Mouse (Mus musculus) CD4-positive helper T cell, adult 2 months (primary cell): ENCODE results near the gene Hdac1.
A peak's percentile ranks its signal among the peaks of the same experiment; 100 is the strongest.

Source experiments
- DNase-seq: peaks from one replicate; pipeline ENCODE4 v3.0.0-alpha.2; 2012; ENCODE audit warnings: low read depth, missing footprints, low spot score

Gene Hdac1

DNA sequence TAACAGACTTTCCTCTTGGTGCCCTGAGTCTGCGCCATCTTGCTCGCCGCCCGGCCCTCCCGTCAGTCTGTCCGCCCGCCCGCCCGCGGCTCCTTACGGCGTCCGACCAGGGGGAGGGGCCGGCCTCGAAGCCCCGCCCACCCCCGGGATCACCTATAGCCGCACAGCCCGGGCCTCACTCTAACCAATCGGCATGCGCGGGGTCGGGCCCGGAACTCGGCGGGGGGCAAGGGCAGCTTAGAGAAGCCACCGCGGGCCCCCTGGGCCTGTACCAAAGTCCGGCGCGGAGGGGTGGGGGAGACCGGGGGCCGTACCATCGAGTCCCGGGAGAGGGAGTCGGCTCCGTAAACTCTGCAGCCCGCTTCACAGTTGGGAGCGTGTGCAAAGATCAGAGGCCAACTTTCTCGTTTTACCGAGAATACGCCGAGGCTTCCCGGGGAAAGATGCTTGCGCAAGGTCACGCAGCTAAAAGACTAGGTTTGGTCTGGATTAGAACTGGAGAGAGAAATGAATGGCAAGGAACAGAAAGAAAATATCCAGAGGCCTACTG, at the start of gene Hdac1:
Gene Hdac1 (minus strand): TSS at position 122 of the 550 bp plus-strand sequence.
- DNase-seq, result peak; percentile 96

DNA sequence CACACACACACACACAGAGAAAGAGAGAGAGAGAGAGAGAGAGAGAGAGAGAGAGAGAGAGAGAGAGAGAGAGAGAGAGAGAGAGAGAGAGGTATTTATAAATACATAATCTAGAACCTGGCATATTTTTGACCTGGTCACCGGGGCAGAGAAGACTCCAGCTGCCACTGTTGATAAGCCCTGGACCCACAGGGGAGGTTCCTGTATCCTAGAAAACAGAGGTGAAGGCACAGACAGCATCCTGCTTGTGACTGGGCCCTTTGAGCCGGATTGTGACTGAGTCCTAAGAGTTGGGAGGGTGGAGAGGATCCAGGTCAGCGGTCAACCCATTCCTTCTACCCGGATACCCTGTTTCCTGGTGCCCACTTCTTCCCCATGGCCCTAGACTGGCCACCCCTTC, 46.4 kb upstream of the Hdac1 start:
- no peak for DNase-seq

DNA sequence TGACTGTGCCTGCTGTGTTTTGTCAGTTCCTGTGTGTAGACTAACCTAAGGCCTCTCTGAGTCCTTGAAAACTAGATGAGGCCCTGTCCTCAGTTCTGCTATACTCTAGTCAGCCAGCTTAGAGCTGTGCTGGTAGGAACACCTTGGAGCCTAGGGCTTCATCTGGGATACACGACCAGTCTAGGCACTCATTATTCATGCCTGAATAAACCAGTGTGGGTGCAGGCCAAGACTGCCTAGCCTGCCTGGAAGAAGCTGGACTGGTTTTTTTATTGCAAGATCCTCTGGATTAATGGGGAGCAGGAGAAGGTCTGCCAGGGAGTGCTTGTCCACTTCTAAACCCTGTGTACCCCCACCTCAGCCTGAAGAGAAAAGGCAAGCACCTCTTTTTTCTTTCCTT, 44.4 kb upstream of the Hdac1 start:
- DNase-seq, result no peak

GRCm38 (mm10) chr4:129585773-129586172, 43.3 kb upstream of the Hdac1 start:
- no peak for DNase-seq

DNA sequence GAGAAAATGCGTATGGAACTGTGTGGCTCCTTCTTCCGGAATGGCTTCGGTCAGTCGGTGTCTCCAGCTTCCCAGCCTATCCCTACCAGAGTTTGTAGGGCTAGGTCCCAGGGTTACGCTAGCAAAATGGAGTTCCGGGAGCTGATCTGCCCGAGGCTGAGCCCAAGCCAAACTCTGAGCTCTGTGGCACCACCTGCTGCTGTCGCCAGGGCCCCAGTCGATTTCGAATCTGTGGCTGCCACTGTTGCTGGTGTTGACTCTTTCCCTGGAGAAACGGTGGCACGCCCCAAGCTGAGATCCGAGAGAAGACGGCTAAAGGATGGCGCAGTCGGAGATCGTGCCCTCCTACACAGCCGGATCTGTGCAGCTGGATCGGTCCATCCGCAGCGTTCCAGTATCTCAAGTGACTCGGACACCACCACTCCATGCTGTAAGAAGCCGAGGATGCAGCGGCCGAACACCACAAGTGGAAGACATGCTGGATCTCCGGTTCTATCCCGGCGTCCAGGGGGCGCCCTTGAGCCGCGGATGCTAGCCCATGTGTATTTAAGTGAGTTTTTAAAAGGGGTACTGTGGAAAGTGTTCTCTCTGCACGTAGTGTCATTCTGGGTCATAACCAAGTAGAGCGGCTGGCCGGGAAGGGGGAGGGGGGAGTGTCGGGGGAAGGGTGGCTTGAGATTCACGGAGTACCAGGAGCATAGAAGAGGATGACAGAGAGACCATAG, 42.5 kb upstream of the Hdac1 start:
- DNase-seq, result peak; percentile 88

DNA sequence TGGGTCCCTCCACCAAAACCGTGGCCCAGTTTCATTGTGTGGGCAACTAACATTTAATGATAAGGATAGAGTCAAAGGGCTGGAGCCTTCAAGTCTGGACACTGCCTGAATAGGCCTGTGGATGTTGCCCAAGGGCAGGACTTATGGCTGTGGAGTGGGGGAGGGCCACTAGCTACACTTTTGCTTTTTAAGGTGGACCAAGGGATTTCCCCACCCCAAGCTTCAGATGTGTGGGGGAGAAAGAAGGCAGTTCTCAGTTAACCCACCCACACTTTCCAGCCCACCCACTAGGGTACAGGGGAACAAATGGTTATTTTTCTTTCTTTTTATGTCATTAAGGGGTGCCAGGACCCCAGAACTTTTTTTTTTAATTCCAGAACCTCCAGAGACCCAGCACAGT, 41.9 kb upstream of the Hdac1 start:
- peak; percentile 39 for DNase-seq

- DNase-seq, result no peak
These were observed 39.7 kb upstream of the Hdac1 start for GRCm38 (mm10) chr4:129582251-129582650.

- peak; percentile 78 for DNase-seq
These were observed 37.8 kb upstream of the Hdac1 start for GRCm38 (mm10) chr4:129580347-129580746.

DNA sequence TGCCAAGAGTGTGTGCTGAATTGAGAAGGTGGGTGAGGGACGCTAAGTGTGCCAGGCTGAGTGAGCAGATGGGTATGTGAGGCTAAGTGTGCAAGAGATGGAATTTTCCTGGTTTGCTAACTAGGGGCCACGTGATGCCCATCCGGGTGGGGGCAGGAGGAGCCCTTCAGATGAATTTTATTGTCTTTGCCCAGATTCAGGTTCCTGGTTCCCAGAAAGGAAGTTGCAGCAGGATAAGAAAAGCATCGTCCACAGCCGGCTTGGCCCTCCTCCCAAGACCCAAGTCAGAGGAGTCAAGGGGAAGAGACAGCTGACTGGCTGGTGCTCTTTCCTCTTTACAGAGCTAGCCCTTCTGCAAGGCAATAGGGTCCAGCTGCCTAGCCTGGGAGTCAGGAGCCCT, 36.0 kb upstream of the Hdac1 start, which contains the start of gene Fam167b:
Gene Fam167b (minus strand): TSS at position 84 of the 400 bp plus-strand sequence.
- no peak for DNase-seq

DNA sequence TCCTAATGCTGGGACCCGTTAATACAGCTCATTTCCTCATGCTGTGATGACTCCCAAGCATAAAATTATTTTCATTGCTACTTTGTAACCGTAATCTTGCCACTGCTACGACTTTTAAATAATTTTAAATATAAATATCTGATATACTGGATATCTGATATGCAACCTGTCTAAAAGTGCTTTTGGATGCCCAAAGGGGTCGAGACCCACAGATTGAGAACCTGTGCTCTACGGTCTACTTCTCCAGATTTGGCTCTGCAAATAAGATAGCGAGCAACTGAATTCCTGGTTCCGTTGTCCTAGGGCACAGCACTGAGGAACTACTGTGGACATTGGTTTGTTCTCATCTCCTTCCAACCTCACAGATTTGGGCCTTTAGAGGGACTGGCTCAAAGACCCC, 35.2 kb upstream of the Hdac1 start:
- DNase-seq, result no peak

DNA sequence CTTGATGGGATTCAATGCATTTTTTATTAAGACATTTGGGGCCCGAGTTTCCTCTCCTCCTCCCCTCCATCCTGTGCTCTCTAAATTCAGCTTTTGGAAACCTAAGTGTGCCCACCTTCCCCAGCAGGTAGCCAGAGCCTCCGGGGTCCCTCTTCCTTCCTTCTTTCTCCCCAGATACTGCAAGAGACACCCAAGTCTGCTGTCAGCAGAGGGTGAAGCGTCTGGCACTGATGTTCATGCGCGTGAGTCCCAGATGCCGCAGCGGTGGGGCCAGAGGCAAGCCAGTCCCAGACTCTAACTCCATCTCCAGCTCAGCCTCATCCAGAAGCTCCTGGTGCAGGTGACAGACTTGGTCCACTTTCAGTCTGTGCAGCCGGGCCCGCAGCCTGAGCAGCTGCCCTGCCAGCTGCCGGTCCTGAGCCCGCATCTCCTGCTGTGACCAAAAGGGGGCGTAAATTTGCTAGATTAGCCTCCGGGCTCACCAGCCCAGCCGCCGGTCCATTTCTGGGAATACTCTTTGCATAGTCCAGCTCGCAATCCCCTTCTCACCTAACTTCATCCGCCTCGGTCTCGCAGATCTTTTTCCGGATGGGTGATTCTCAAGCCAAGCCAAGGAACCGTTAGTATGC, 34.5 kb upstream of the Hdac1 start:
- peak; percentile 74 for DNase-seq

DNA sequence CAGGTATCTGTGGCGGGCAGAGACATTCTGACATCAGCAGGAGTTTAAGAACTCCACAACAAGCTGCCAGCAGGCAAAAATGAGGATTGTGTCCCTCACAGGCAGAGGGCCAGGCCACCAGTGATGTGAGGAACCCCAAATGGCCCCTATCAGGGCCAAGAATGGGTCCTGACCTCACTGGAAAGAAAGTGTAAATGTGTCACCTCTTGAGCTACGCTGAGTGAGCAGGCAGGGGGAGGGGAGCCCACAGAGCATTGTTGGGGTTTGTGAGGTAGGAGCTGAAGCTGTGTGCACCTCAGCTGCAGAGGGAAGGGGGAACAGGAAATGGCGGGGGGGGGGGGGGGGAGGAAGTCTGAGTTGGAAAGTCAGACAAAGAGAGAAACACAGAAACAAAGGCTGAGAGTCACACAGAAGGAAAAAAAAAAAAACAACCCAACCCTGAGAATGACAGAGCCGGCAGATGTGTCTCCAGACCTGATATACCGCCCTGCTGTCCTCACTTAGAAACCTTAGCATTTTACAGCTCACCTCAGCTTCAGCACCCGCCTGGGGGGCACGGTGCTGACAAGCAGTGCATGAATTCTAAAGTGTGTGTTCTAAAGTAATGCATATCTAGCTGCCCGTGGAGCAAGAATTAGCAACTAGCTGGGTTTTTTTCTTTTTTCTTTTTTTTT, 32.8 kb upstream of the Hdac1 start:
- peak; percentile 97 for DNase-seq

- DNase-seq, result peak; percentile 90
These were observed 30.9 kb upstream of the Hdac1 start, which contains the start of gene Lck for GRCm38 (mm10) chr4:129573430-129573829. TSS of gene Lck (minus strand) at chr4:129573641.

DNA sequence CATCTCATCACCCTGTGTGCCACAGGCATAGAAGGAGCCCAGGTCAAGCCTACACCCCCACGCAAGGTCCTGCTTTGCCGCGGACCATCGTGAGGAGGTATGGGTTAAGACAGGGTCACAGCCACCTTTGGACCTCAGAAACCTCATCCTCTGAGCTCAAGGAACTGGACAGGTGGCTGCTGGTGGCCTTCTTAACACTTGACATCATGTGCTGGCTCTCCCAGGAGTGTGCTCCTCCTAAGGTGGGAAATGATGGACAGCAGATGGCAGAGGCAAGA, 30.5 kb upstream of the Hdac1 start:
- no peak for DNase-seq

DNA sequence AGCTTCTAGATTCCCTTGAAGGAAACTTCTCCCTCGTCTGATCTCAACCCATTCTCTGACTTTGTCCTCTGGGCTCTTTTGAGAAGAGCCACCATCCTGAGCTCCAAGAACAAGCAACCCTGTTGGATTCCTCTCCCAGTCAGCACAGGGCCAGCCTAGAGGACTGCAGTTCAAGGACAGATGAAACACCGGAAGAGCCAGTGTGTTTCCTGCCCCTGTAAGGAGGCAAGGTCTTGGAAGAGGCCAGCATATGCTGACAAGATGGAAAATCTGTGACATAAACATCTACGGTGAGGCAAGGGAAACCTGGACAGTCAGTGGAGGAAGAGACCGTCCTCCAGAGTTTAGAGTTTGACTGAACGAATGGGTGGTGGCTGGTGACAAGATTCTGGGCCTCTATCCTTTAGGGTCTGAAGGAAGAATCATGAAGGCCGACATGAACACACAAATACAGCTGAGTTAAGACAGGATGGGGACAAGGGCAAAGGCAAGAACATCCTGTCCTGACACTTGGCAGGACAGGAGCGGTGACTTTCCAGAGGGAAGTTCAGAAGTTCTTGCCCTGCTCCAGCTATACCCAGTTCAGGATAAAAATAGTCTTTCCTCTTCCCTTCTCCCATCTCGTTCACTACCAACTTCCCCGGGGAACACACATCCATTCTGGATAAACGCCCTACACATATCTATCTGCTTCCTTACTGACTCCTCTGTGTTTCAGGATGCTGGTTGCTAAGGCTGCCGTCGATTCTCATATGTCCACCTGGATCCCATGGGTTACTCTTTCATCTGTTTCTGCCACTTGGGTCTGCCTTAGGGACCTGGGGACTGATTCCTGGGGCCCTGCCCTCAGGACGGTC, 30.0 kb upstream of the Hdac1 start:
- DNase-seq, result peak; percentile 85

DNA sequence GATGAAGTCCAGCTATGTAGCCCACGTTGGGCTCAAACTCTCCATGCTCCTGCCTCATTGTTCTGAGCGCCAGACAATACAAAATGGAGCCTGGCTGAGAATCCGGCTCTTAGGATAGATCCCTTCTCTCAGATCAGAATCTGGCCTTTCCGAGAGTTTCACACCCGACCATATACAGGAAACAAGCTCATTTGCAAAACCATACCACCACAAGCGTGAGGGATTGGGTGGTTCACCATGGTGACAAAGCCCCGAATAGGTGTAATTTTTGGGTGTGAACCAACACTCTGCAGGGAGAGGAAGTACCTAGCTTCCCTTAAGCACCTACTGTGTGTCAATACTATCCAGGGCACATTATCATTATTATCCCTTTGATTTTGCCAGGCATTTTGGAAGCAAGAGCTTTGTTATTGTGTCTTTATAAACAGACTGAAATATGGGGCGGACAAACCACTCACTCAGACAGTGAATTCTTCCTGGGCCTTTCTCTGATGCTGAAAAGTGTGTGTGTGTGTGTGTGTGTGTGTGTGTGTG, 29.1 kb upstream of the Hdac1 start:
- peak; percentile 84 for DNase-seq

DNA sequence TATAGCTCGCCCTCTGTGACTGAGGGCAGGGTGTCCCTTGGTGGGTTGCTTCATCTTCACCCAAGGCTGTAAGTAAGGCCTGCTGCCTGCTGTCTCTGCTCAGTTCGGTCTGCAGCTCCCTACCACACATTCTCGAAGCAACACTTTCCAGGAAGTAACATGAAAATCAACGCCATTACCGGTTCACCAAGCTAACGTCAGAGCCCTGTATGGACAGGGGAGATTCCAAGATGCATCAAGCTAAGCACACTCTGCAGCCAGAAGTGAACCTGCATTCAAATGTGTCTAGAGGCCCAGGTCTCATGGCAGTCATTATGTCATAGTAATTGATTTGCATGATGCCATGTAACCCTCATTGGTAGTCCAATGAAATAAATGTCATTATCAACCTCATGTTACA, 27.5 kb upstream of the Hdac1 start:
- peak; percentile 90 for DNase-seq

GRCm38 (mm10) chr4:129568366-129568765, 25.9 kb upstream of the Hdac1 start:
- no peak for DNase-seq

DNA sequence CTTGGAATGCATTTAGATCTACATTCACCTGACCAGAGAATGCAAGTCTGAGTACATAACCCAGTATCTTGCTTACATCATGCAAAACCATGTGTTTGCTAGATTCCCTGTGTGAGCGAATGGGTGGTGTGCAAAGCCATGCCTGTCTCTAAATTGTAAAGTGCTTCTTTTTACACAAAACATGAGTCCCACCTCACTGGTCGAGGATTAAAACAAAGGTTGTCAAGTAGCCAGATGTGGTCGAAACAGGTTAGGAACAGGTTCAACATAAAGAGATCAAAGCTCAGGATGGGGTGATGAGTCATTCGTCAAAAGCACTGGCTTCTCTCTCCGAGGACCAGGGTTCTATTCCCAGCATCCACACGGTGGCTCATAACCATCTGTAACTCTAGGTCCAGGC, 22.6 kb upstream of the Hdac1 start:
- DNase-seq, result peak; percentile 72

- DNase-seq, result no peak
These were observed 21.2 kb upstream of the Hdac1 start for GRCm38 (mm10) chr4:129563718-129564117.

- peak; percentile 53 for DNase-seq
These were observed 18.7 kb upstream of the Hdac1 start for GRCm38 (mm10) chr4:129561184-129561583.
